17 mouse cellular contexts compared by ENCODE assay signal in the genomic region with DNA sequence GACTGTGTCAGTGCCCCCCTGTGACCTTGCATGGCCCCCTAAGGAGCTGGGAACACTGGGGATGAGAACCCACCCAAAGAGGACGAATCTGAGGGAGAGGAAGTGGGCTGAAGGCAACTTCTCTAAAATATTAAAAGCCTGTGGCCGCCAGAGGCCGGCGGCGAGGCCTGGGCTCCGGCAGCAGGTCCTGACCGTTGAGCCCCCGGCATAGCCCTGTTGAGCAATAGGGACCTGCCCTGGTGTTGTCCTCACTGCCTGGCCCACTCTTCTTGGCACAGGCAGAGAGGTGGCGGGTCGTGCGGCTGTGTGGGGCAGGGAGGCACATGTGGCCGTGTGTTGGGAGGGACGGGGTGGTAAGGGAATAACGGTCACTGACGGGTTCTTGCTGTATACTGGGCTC. TPM values are rescaled to one million over a fixed set of nuclear protein-coding genes. Genes with fewer than 3 reads are reported as not detected.
A peak's percentile ranks its signal among the peaks of the same experiment; 100 is the strongest.
DNase-seq lines count a peak whose midpoint lies in the region; ATAC-seq and TF ChIP-seq lines count a peak whose summit lies in the region.
"Had no signal": no experiment of that assay in that cellular context is flagged by ENCODE, and none has a peak within 500 bp of the region (broad histone marks: within the 10 kb centered on the region; RNA-seq: fewer than 3 reads in every experiment).

No protein-coding gene starts in this region.

- 85% methylated on average over 15 of the region's 15 CpGs for WGBS in small intestine, adult 2 months
- WGBS in midbrain, embryonic 10.5 days: 90% methylated on average over 15 of the region's 15 CpGs

- TF ChIP-seq CTCF in small intestine, adult 2 months (IDR thresholded peaks at IDR 0.05; ENCODE audit: extremely low read depth, insufficient read length, insufficient replicate concordance, low read depth, low read length): no peak

- 0 out of 2 replicates have a peak overlapping the region, but pooled peaks have one; percentile 12 for H3K27ac ChIP-seq in small intestine, adult 2 months (ENCODE audit: insufficient read depth, low read depth, low read length)
- H3K27ac ChIP-seq in midbrain, embryonic 10.5 days (replicated peaks): no peak overlapping the region
- H3K27ac ChIP-seq: heart, embryonic 10.5 days; hindbrain, embryonic 15.5 days; midbrain, embryonic 12.5 days had no signal

- no peaks in the 10 kb centered on the region for H3K27me3 ChIP-seq in small intestine, adult 2 months (ENCODE audit: control insufficient read depth, insufficient read depth, low read length)
- H3K27me3 ChIP-seq in midbrain, embryonic 10.5 days (ENCODE audit: low read depth, poor library complexity, severe bottlenecking): peaks cover 6% of the 10 kb centered on the region; the same call in 1 of the 2 replicates
- H3K27me3 ChIP-seq: hindbrain, embryonic 15.5 days had no signal

- H3K9me3 ChIP-seq in midbrain, embryonic 10.5 days (replicated peaks): no peaks in the 10 kb centered on the region
- H3K9me3 ChIP-seq: heart, embryonic 10.5 days; hindbrain, embryonic 15.5 days; midbrain, embryonic 12.5 days had no signal

- peak; percentile 43 to 50; a peak in 3 of 4 replicates for ATAC-seq in hematopoietic stem cell, adult 5-6 weeks (replicated peaks in 1 of 2; ENCODE audit: insufficient read depth in 1 of 2, low FRiP score in 2 of 2, low TSS enrichment in 1 of 2, low read depth in 1 of 2, poor library complexity in 2 of 2, severe bottlenecking in 2 of 2)
- ATAC-seq: activated CD4-positive, CD25-positive, alpha-beta regulatory T cell, adult 4 months; intestine, embryonic 16.5 days had no signal

- no peak overlapping the region for H3K4me3 ChIP-seq in small intestine, adult 2 months (ENCODE audit: low read depth, low read length)
- no peak overlapping the region for H3K4me3 ChIP-seq in midbrain, embryonic 10.5 days
- H3K4me3 ChIP-seq: heart, embryonic 10.5 days; hindbrain, embryonic 15.5 days; midbrain, embryonic 12.5 days had no signal

- DNase-seq in layer of hippocampus, adult 11-12 months (ENCODE audit: low spot score): peak; percentile 38
- DNase-seq in layer of hippocampus, adult 18-20 months (ENCODE audit: low spot score in 2 of 2): no peak
- peak; percentile 41 to 52 for DNase-seq in spleen, adult 18-20 months
- DNase-seq in spleen, postnatal 10 days (ENCODE audit: low spot score in 2 of 2): no peak
- DNase-seq in midbrain, embryonic 10.5 days (ENCODE audit: low spot score): no peak
- DNase-seq in T-cell, adult 2 months (ENCODE audit: low spot score): no peak
- DNase-seq: adrenal gland, postnatal 14 days; cerebellum, adult 9-11 months; gastrocnemius, postnatal 14 days; heart, postnatal 10 days had no signal

- no peak for TF ChIP-seq POLR2A in small intestine, adult 2 months (IDR thresholded peaks at IDR 0.05; ENCODE audit: low read depth, low read length)

- no peaks in the 10 kb centered on the region for H3K36me3 ChIP-seq in small intestine, adult 2 months (ENCODE audit: control insufficient read depth, insufficient read depth, low read length)
- H3K36me3 ChIP-seq in midbrain, embryonic 10.5 days: no peaks in the 10 kb centered on the region
- H3K36me3 ChIP-seq: heart, embryonic 10.5 days; hindbrain, embryonic 15.5 days; midbrain, embryonic 12.5 days had no signal

- H3K4me1 ChIP-seq in small intestine, adult 2 months (ENCODE audit: control insufficient read depth, insufficient read depth, insufficient read length, low read length): peaks cover 9% of the 10 kb centered on the region; the same call in 1 of the 2 replicates
- H3K4me1 ChIP-seq in midbrain, embryonic 10.5 days: peaks cover 8% of the 10 kb centered on the region
- H3K4me1 ChIP-seq: hindbrain, embryonic 15.5 days; midbrain, embryonic 12.5 days had no signal

RNA-seq across cellular contexts. Expression of gene Irf8, which starts 56.6 kb away (rescaled TPM):
- 1 to 10 TPM; 3.7 to 4.6 TPM for total RNA-seq in layer of hippocampus, adult 18-20 months (2021)
- 18.7 and 31.0 TPM in 2 replicates for total RNA-seq in hematopoietic stem cell, adult 5-6 weeks (2017)
- 48.7 and 124 TPM in 2 replicates for polyA plus RNA-seq in small intestine, adult 2 months (2012; rRNA removed)
- 6.9 and 7.6 TPM in 2 replicates for polyA plus RNA-seq in midbrain, embryonic 10.5 days (2016; fragmentation: Nextera tagmentation; extraction: Ambion mirVana)

Comparison
In these comparisons a context has a peak if more than half of its experiments do, and no peak if none do; other contexts are left out.
1. DNase-seq: peak in layer of hippocampus, adult 11-12 months (single experiment) and spleen, adult 18-20 months (2 of 2); none in layer of hippocampus, adult 18-20 months (0 of 2), spleen, postnatal 10 days (0 of 2), midbrain, embryonic 10.5 days (single experiment) and T-cell, adult 2 months (single experiment).